In the genomic region with DNA sequence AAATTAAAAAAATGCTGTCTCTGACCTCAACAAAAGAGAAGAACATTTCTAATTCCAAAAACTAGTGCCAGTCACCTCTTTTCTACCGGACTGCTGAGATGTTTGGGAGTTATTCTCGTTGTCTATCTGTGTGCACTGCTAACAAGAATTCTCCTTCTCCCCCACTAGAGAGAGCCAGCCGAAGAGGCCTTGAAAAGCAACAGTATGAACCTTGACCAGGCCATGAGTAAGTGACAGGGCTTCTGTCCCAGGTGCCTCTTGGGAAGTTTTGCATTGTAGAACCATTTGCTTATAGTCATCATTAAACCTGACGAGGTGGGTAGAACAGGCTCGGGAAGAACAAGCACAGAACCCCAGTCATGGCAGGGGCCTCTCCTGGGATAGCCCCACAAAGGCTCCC, we compare ENCODE assay signal across 24 mouse cellular contexts. TPM values are rescaled to one million over a fixed set of nuclear protein-coding genes. Genes with fewer than 3 reads are reported as not detected.
DNase-seq lines count a peak whose midpoint lies in the region; ATAC-seq and TF ChIP-seq lines count a peak whose summit lies in the region.
"Had no signal": no experiment of that assay in that cellular context is flagged by ENCODE, and none has a peak within 500 bp of the region (broad histone marks: within the 10 kb centered on the region; RNA-seq: fewer than 3 reads in every experiment).

No protein-coding gene starts in this region.

- WGBS in kidney, postnatal 0 days: 82% methylated on average over 5 of the region's 5 CpGs

- no peak overlapping the region for H3K4me3 ChIP-seq in kidney, postnatal 0 days (replicated peaks; ENCODE audit: low read depth, low read length)
- H3K4me3 ChIP-seq: embryonic facial prominence, embryonic 10.5 days; embryonic facial prominence, embryonic 12.5 days; forebrain, embryonic 13.5 days; forebrain, embryonic 15.5 days had no signal

- peak; percentile 56 to 72 for DNase-seq in adrenal gland, adult (ENCODE audit: inconsistent age in 2 of 2, low spot score in 1 of 2)
- DNase-seq in adrenal gland, adult 18-20 months (ENCODE audit: low spot score in 2 of 2): no peak
- peak; percentile 35 to 49 for DNase-seq in adrenal gland, postnatal 36 days
- no peak for DNase-seq in adrenal gland, postnatal 25 days
- no peak for DNase-seq in kidney, postnatal 0 days (ENCODE audit: low spot score)
- DNase-seq in kidney, postnatal 36 days: no peak
- DNase-seq: adrenal gland, postnatal 14 days; B cell, adult 2 months; cerebellum, adult 11-12 months; cerebellum, adult 2 months; cerebellum, adult 9-10 months; cerebellum, postnatal 10 days; cerebellum, postnatal 25 days; forebrain, postnatal 0 days had no signal

- no peak overlapping the region for H3K9ac ChIP-seq in kidney, postnatal 0 days (ENCODE audit: low read depth, low read length)
- H3K9ac ChIP-seq: embryonic facial prominence, embryonic 12.5 days; forebrain, embryonic 13.5 days; forebrain, embryonic 15.5 days; forebrain, postnatal 0 days had no signal

- no peaks in the 10 kb centered on the region for H3K4me1 ChIP-seq in kidney, postnatal 0 days (replicated peaks; ENCODE audit: insufficient read depth, low read length)
- H3K4me1 ChIP-seq: embryonic facial prominence, embryonic 12.5 days; forebrain, embryonic 13.5 days; forebrain, embryonic 15.5 days had no signal

- ATAC-seq in kidney, postnatal 0 days (replicated peaks; ENCODE audit: low FRiP score, low read depth): no peak
- ATAC-seq: activated CD4-positive, CD25-positive, alpha-beta regulatory T cell, adult 4 months; CD4-positive, CD25-positive, alpha-beta regulatory T cell, adult 4 months; forebrain, embryonic 13.5 days; forebrain, embryonic 15.5 days; forebrain, postnatal 0 days; Patski had no signal

- H3K27ac ChIP-seq in kidney, postnatal 0 days: no peak overlapping the region
- H3K27ac ChIP-seq: embryonic facial prominence, embryonic 10.5 days; embryonic facial prominence, embryonic 12.5 days; forebrain, embryonic 13.5 days; forebrain, embryonic 15.5 days had no signal

- no peak overlapping the region for H3K4me2 ChIP-seq in kidney, postnatal 0 days (ENCODE audit: low read length)
- H3K4me2 ChIP-seq: embryonic facial prominence, embryonic 12.5 days; forebrain, embryonic 13.5 days; forebrain, embryonic 15.5 days had no signal

- no peaks in the 10 kb centered on the region for H3K27me3 ChIP-seq in kidney, postnatal 0 days (ENCODE audit: insufficient read depth, low read length)
- H3K27me3 ChIP-seq: CH12.LX; embryonic facial prominence, embryonic 12.5 days; forebrain, embryonic 13.5 days; forebrain, embryonic 15.5 days; Patski had no signal

- no peaks in the 10 kb centered on the region for H3K9me3 ChIP-seq in kidney, postnatal 0 days (replicated peaks; ENCODE audit: low read length)
- H3K9me3 ChIP-seq: embryonic facial prominence, embryonic 10.5 days; embryonic facial prominence, embryonic 12.5 days; forebrain, embryonic 13.5 days; forebrain, embryonic 15.5 days; G1E had no signal

- TF ChIP-seq CTCF in kidney, postnatal 0 days (IDR thresholded peaks at IDR 0.05; ENCODE audit: low read depth): 0 out of 2 replicates have a peak, but pooled peaks have one; percentile 5

- peaks cover 67% of the 10 kb centered on the region for H3K36me3 ChIP-seq in kidney, postnatal 0 days (ENCODE audit: insufficient read depth, low read length)

RNA-seq across cellular contexts. Expression of a gene that starts 43.8 kb away (rescaled TPM):
- 1 to 10 TPM; 3.2 to 4.3 TPM for total RNA-seq in adrenal gland, adult 18-20 months (2021)
- total RNA-seq in adrenal gland, postnatal 36 days (2021): 1 to 10 TPM; 3.9 to 6.0 TPM
- 3.1 and 4.6 TPM in 2 replicates for total RNA-seq in adrenal gland, postnatal 25 days (2021)
- 2.3 and 3.6 TPM in 2 replicates for polyA plus RNA-seq in kidney, postnatal 0 days (2015; fragmentation: Nextera tagmentation; extraction: Ambion mirVana)

RNA-seq across cellular contexts. Expression of a gene that starts 43.9 kb away (rescaled TPM):
- 10 to 100 TPM; 24.1 to 27.0 TPM for total RNA-seq in adrenal gland, adult 18-20 months (2021)
- total RNA-seq in adrenal gland, postnatal 36 days (2021): 10 to 100 TPM; 25.4 to 31.3 TPM
- total RNA-seq in adrenal gland, postnatal 25 days (2021): 31.9 and 43.5 TPM in 2 replicates
- polyA plus RNA-seq in kidney, postnatal 0 days (2015; fragmentation: Nextera tagmentation; extraction: Ambion mirVana): 38.8 and 39.2 TPM in 2 replicates

RNA-seq across cellular contexts. Expression of a gene that starts 59.3 kb away (rescaled TPM):
- not detected for total RNA-seq in adrenal gland, adult 18-20 months (2021)
- not detected for total RNA-seq in adrenal gland, postnatal 36 days (2021)
- not detected in 2 replicates for total RNA-seq in adrenal gland, postnatal 25 days (2021)
- not detected in 2 replicates for polyA plus RNA-seq in kidney, postnatal 0 days (2015; fragmentation: Nextera tagmentation; extraction: Ambion mirVana)
- total RNA-seq: forebrain, postnatal 0 days had no signal
- polyA plus RNA-seq: cerebellum, adult 2 months; embryonic facial prominence, embryonic 14.5 days; forebrain, embryonic 13.5 days; forebrain, embryonic 15.5 days; forebrain, postnatal 0 days; Patski had no signal

Comparison
In these comparisons a context has a peak if more than half of its experiments do, and no peak if none do; other contexts are left out.
1. DNase-seq: peak in adrenal gland, adult (2 of 2) and adrenal gland, postnatal 36 days (2 of 2); none in adrenal gland, adult 18-20 months (0 of 2), adrenal gland, postnatal 25 days (single experiment), kidney, postnatal 0 days (single experiment) and kidney, postnatal 36 days (0 of 2).